Mouse (Mus musculus): ENCODE data around the gene Ociad1. TPM values are rescaled to one million over a fixed set of nuclear protein-coding genes. Genes with fewer than 3 reads are reported as not detected.

Ociad1 gene
- total RNA-seq, 2 experiments from 2014 or later = 467 to 470 TPM

GRCm38 (mm10) chr5:73337961-73338831 lies 45.6 kb downstream of the Ociad1 start:
- peak in 1 of 2 experiments; percentile 73 for DNase-seq (ENCODE audit: low spot score in 2 of 2)

GRCm38 (mm10) chr5:73338832-73339163 lies 46.2 kb downstream of the Ociad1 start:
- DNase-seq (ENCODE audit: low spot score in 2 of 2) = no peak

GRCm38 (mm10) chr5:73339779-73340722 lies 47.5 kb downstream of the Ociad1 start:
- no peak for DNase-seq (ENCODE audit: low spot score in 2 of 2)

- no peak for DNase-seq (ENCODE audit: low spot score in 2 of 2)
Observed at GRCm38 (mm10) chr5:73340723-73341235, 48.2 kb downstream of the Ociad1 start, which contains the start of gene Ociad2. Gene Ociad2 (minus strand): TSS chr5:73341028.

- DNase-seq (ENCODE audit: low spot score in 2 of 2) = no peak
Observed at GRCm38 (mm10) chr5:73342701-73343355, 50.2 kb downstream of the Ociad1 start.

GRCm38 (mm10) chr5:73344310-73344709 lies 51.7 kb downstream of the Ociad1 start:
- DNase-seq (ENCODE audit: low spot score in 2 of 2) = peak; percentile 82 to 85

GRCm38 (mm10) chr5:73345254-73345653 lies 52.7 kb downstream of the Ociad1 start:
- no peak for DNase-seq (ENCODE audit: low spot score in 2 of 2)

GRCm38 (mm10) chr5:73349514-73349913 lies 56.9 kb downstream of the Ociad1 start:
- no peak for DNase-seq (ENCODE audit: low spot score in 2 of 2)

GRCm38 (mm10) chr5:73351796-73352195 lies 59.2 kb downstream of the Ociad1 start:
- no peak for DNase-seq (ENCODE audit: low spot score in 2 of 2)

- DNase-seq (ENCODE audit: low spot score in 2 of 2) = peak in 1 of 2 experiments; percentile 47
Observed at GRCm38 (mm10) chr5:73353519-73353918, 60.9 kb downstream of the Ociad1 start.

GRCm38 (mm10) chr5:73353978-73354377 lies 61.4 kb downstream of the Ociad1 start:
- no peak for DNase-seq (ENCODE audit: low spot score in 2 of 2)

- no peak for DNase-seq (ENCODE audit: low spot score in 2 of 2)
Observed at GRCm38 (mm10) chr5:73355393-73355792, 62.8 kb downstream of the Ociad1 start.

GRCm38 (mm10) chr5:73359134-73359751 lies 66.7 kb downstream of the Ociad1 start:
- DNase-seq (ENCODE audit: low spot score in 2 of 2) = no peak

GRCm38 (mm10) chr5:73359752-73360141 lies 67.2 kb downstream of the Ociad1 start:
- DNase-seq (ENCODE audit: low spot score in 2 of 2) = peak in 1 of 2 experiments; percentile 78

- DNase-seq (ENCODE audit: low spot score in 2 of 2) = no peak
Observed at GRCm38 (mm10) chr5:73360240-73360639, 67.7 kb downstream of the Ociad1 start.

- no peak for DNase-seq (ENCODE audit: low spot score in 2 of 2)
Observed at GRCm38 (mm10) chr5:73362338-73362737, 69.8 kb downstream of the Ociad1 start.

- no peak for DNase-seq (ENCODE audit: low spot score in 2 of 2)
Observed at GRCm38 (mm10) chr5:73362791-73363190, 70.2 kb downstream of the Ociad1 start.

Measured in layer of hippocampus, adult 18-20 months (tissue).